Comparison of ENCODE assay signal across 28 mouse cellular contexts in genomic region chr14:31382276-31382675, GRCm38 (mm10). TPM values are rescaled to one million over a fixed set of nuclear protein-coding genes. Genes with fewer than 3 reads are reported as not detected.
DNase-seq lines count a peak whose midpoint lies in the region; ATAC-seq and TF ChIP-seq lines count a peak whose summit lies in the region.
"Had no signal": no experiment of that assay in that cellular context is flagged by ENCODE, and none has a peak within 500 bp of the region (broad histone marks: within the 10 kb centered on the region; RNA-seq: fewer than 3 reads in every experiment).

No protein-coding gene starts in this region.

- TF ChIP-seq EP300 in CH12.LX (IDR thresholded peaks at IDR 0.05; ENCODE audit: low read length): no peak

- no peak for TF ChIP-seq RAD21 in CH12.LX (IDR thresholded peaks at IDR 0.05; ENCODE audit: low read depth, low read length)

- H3K4me1 ChIP-seq in CH12.LX (ENCODE audit: control insufficient read depth in 1 of 2, insufficient read depth in 2 of 2): peaks cover 7 to 91% of the 10 kb centered on the region in 2 experiments; a peak in 3 of 4 replicates
- peaks cover 24% of the 10 kb centered on the region for H3K4me1 ChIP-seq in kidney, embryonic 16.5 days (ENCODE audit: insufficient read depth, low read length)
- H3K4me1 ChIP-seq in kidney, embryonic 14.5 days (ENCODE audit: control insufficient read depth, insufficient read depth, low read length): peaks cover 12% of the 10 kb centered on the region; the same call in 1 of the 2 replicates

- no peak overlapping the region for H3K27ac ChIP-seq in CH12.LX (ENCODE audit: insufficient read depth, low read depth)
- no peak overlapping the region for H3K27ac ChIP-seq in kidney, embryonic 16.5 days (ENCODE audit: low read length)
- H3K27ac ChIP-seq in kidney, embryonic 14.5 days (ENCODE audit: low read depth, low read length): no peak overlapping the region
- H3K27ac ChIP-seq: embryonic facial prominence, embryonic 10.5 days; embryonic facial prominence, embryonic 15.5 days; forebrain, embryonic 13.5 days; heart, adult 2 months; hindbrain, embryonic 12.5 days; liver, embryonic 15.5 days; lung, embryonic 15.5 days; midbrain, embryonic 10.5 days; midbrain, embryonic 15.5 days; neural tube, embryonic 15.5 days; stomach, embryonic 15.5 days had no signal

- no peak overlapping the region for H3K4me2 ChIP-seq in CH12.LX (ENCODE audit: insufficient read depth, low read depth, poor library complexity, severe bottlenecking)
- no peak overlapping the region for H3K4me2 ChIP-seq in kidney, embryonic 16.5 days (replicated peaks; ENCODE audit: low read depth, low read length)
- no peak overlapping the region for H3K4me2 ChIP-seq in kidney, embryonic 14.5 days (replicated peaks; ENCODE audit: low read depth, low read length)
- H3K4me2 ChIP-seq: embryonic facial prominence, embryonic 15.5 days; forebrain, embryonic 13.5 days; hindbrain, embryonic 12.5 days; liver, embryonic 15.5 days; lung, embryonic 15.5 days; midbrain, embryonic 15.5 days; neural tube, embryonic 15.5 days; stomach, embryonic 15.5 days had no signal

- no peaks in the 10 kb centered on the region for H3K9me3 ChIP-seq in CH12.LX (replicated peaks; ENCODE audit: low read length)
- H3K9me3 ChIP-seq in kidney, embryonic 16.5 days (ENCODE audit: low read length): no peaks in the 10 kb centered on the region
- H3K9me3 ChIP-seq in kidney, embryonic 14.5 days (ENCODE audit: control insufficient read depth, low read length): no peaks in the 10 kb centered on the region
- H3K9me3 ChIP-seq: embryonic facial prominence, embryonic 10.5 days; embryonic facial prominence, embryonic 15.5 days; forebrain, embryonic 13.5 days; hindbrain, embryonic 12.5 days; liver, embryonic 15.5 days; lung, embryonic 15.5 days; midbrain, embryonic 10.5 days; midbrain, embryonic 15.5 days; neural tube, embryonic 15.5 days; stomach, embryonic 15.5 days had no signal

- peak; percentile 60 to 67 for DNase-seq in cerebellum, adult 18-20 months
- no peak for DNase-seq in cerebellum, postnatal 4 days (ENCODE audit: low spot score in 2 of 2)
- peak; percentile 11 for DNase-seq in heart, postnatal 4 days
- no peak for DNase-seq in heart, postnatal 10 days
- no peak for DNase-seq in CH12.LX (ENCODE audit: extremely low read depth)
- DNase-seq in cerebellum, adult 9-11 months: peak; percentile 73
- DNase-seq: adrenal gland, adult 8-10 months; gastrocnemius, postnatal 25 days; kidney, adult 8-10 months; kidney, postnatal 14 days; liver; retina, postnatal 1 day; right cerebral cortex, postnatal 14 days had no signal

- no peak for TF ChIP-seq CTCF in CH12.LX (conservative IDR thresholded peaks at IDR 0.05 in 1 of 2, IDR thresholded peaks at IDR 0.05 in 1 of 2; ENCODE audit: low read depth in 2 of 2, low read length in 2 of 2)

- no peak overlapping the region for H3K4me3 ChIP-seq in CH12.LX (replicated peaks in 1 of 3; ENCODE audit: low read depth in 2 of 3, low read length in 2 of 3, poor library complexity in 1 of 3)
- no peak overlapping the region for H3K4me3 ChIP-seq in kidney, embryonic 16.5 days (ENCODE audit: low read length)
- H3K4me3 ChIP-seq in kidney, embryonic 14.5 days (ENCODE audit: low read length): no peak overlapping the region
- H3K4me3 ChIP-seq: embryonic facial prominence, embryonic 10.5 days; embryonic facial prominence, embryonic 15.5 days; forebrain, embryonic 13.5 days; heart, adult 2 months; hindbrain, embryonic 12.5 days; liver, embryonic 15.5 days; lung, embryonic 15.5 days; midbrain, embryonic 10.5 days; midbrain, embryonic 15.5 days; neural tube, embryonic 15.5 days; stomach, embryonic 15.5 days had no signal

- H3K27me3 ChIP-seq in CH12.LX (replicated peaks): no peaks in the 10 kb centered on the region
- no peaks in the 10 kb centered on the region for H3K27me3 ChIP-seq in kidney, embryonic 16.5 days (ENCODE audit: insufficient read depth, low read length)
- H3K27me3 ChIP-seq in kidney, embryonic 14.5 days (ENCODE audit: control insufficient read depth, insufficient read depth, low read length): no peaks in the 10 kb centered on the region
- H3K27me3 ChIP-seq: embryonic facial prominence, embryonic 15.5 days; forebrain, embryonic 13.5 days; hindbrain, embryonic 12.5 days; liver, embryonic 15.5 days; lung, embryonic 15.5 days; midbrain, embryonic 15.5 days; neural tube, embryonic 15.5 days; stomach, embryonic 15.5 days had no signal

- 83% methylated on average over 8 of the region's 8 CpGs for WGBS in kidney, embryonic 16.5 days
- 93% methylated on average over 8 of the region's 8 CpGs for WGBS in kidney, embryonic 14.5 days

- dilution Hi-C loops in CH12.LX (cut with MboI; ENCODE audit: extremely low pct_ligation_motif_present, extremely low pct_unique_long_range_greater_than_20kb, low sequenced_read_pairs): no loop called here

- peaks cover 14% of the 10 kb centered on the region for H3K79me2 ChIP-seq in CH12.LX (replicated peaks; ENCODE audit: control insufficient read depth, extremely low read depth, insufficient read depth, poor library complexity, severe bottlenecking)

- H3K36me3 ChIP-seq in CH12.LX (replicated peaks in 1 of 2; ENCODE audit: control insufficient read depth in 1 of 2, insufficient read depth in 1 of 2, low read length in 1 of 2): peaks cover 68 to 94% of the 10 kb centered on the region in 2 experiments
- H3K36me3 ChIP-seq in kidney, embryonic 16.5 days (ENCODE audit: insufficient read depth, low read length): peaks cover 12% of the 10 kb centered on the region
- peaks cover 19% of the 10 kb centered on the region for H3K36me3 ChIP-seq in kidney, embryonic 14.5 days (ENCODE audit: control insufficient read depth, insufficient read depth, low read length)

- intact Hi-C loops in heart, postnatal 10 days (cut with DNase I): no loop called here

- no peak overlapping the region for H3K9ac ChIP-seq in CH12.LX (ENCODE audit: insufficient read depth, low read depth)
- H3K9ac ChIP-seq in kidney, embryonic 16.5 days (replicated peaks; ENCODE audit: low read length): no peak overlapping the region
- H3K9ac ChIP-seq in kidney, embryonic 14.5 days (ENCODE audit: low read depth, low read length): no peak overlapping the region
- H3K9ac ChIP-seq: embryonic facial prominence, embryonic 15.5 days; forebrain, embryonic 13.5 days; hindbrain, embryonic 12.5 days; liver, embryonic 15.5 days; lung, embryonic 15.5 days; midbrain, embryonic 15.5 days; neural tube, embryonic 15.5 days; stomach, embryonic 15.5 days had no signal

- in situ Hi-C loops in CH12.LX (cut with MboI; ENCODE audit: low pct_ligation_motif_present, low pct_unique_long_range_greater_than_20kb, low sequenced_read_pairs): no loop called here

- ATAC-seq in kidney, embryonic 16.5 days (ENCODE audit: low FRiP score, low TSS enrichment): no peak
- ATAC-seq in kidney, embryonic 14.5 days (ENCODE audit: low FRiP score, low TSS enrichment): no peak
- ATAC-seq: CD4-positive, CD25-positive, alpha-beta regulatory T cell, adult 4 months; forebrain, embryonic 13.5 days; intestine, embryonic 16.5 days; midbrain, embryonic 15.5 days had no signal

- 0 out of 2 replicates have a peak, but pooled peaks have one; percentile 21 for TF ChIP-seq POLR2A in CH12.LX (IDR thresholded peaks at IDR 0.05; ENCODE audit: low read depth, low read length)

TF ChIP-seq in CH12.LX, 34 proteins besides CTCF, POLR2A, EP300 and RAD21 (continues in another document):
- TF ChIP-seq SIN3A (IDR thresholded peaks at IDR 0.05; ENCODE audit: low read length) (no peak), PAX5 (IDR thresholded peaks at IDR 0.05; ENCODE audit: low read length) (no peak), MYC (IDR thresholded peaks at IDR 0.05; ENCODE audit: low read depth, low read length) (no peak), RCOR1 (conservative IDR thresholded peaks at IDR 0.05; ENCODE audit: low read depth, low read length) (no peak), ETS1 (conservative IDR thresholded peaks at IDR 0.05; ENCODE audit: low read depth, low read length) (no peak), TCF12 (IDR thresholded peaks at IDR 0.05; ENCODE audit: low read depth, low read length) (no peak), USF2 (conservative IDR thresholded peaks at IDR 0.05; ENCODE audit: low read depth, low read length) (no peak), MAFK (IDR thresholded peaks at IDR 0.05; ENCODE audit: insufficient replicate concordance, low read length) (no peak), POLR2AphosphoS2 (IDR thresholded peaks at IDR 0.05; ENCODE audit: low read depth, low read length) (no peak), MAX (IDR thresholded peaks at IDR 0.05; ENCODE audit: low read length) (no peak), USF1 (IDR thresholded peaks at IDR 0.05; ENCODE audit: low read depth, low read length) (no peak), MXI1 (IDR thresholded peaks at IDR 0.05; ENCODE audit: low read depth, low read length) (no peak), JUND (conservative IDR thresholded peaks at IDR 0.05; ENCODE audit: low read depth, low read length) (no peak), SMC3 (IDR thresholded peaks at IDR 0.05; ENCODE audit: low read depth, low read length) (no peak), JUN (IDR thresholded peaks at IDR 0.05; ENCODE audit: insufficient read depth, low read depth, low read length) (no peak)

RNA-seq across cellular contexts. Expression of gene Capn7, which starts 45.8 kb away (rescaled TPM):
- total RNA-seq in heart, postnatal 4 days (2021): 10 to 100 TPM; 36.1 to 36.7 TPM
- total RNA-seq in heart, postnatal 10 days (2021): 10 to 100 TPM; 29.8 to 37.9 TPM
- total RNA-seq in CH12.LX (2012; rRNA removed) (27.9 and 31.4 TPM in 2 replicates), CH12.LX (2014; rRNA removed) (45.0 and 53.7 TPM in 2 replicates)
- 33.3 and 34.8 TPM in 2 replicates for polyA plus RNA-seq in CH12.LX (2012; ENCODE audit: insufficient read length, low read depth)
- polyA plus RNA-seq in kidney, embryonic 16.5 days (2015; fragmentation: Nextera tagmentation; extraction: Ambion mirVana): 45.0 and 48.8 TPM in 2 replicates
- polyA plus RNA-seq in kidney, embryonic 14.5 days (2014; fragmentation: Nextera tagmentation; extraction: Ambion mirVana): 27.4 and 49.8 TPM in 2 replicates

RNA-seq across cellular contexts. Expression of gene Sh3bp5, which starts 53.6 kb away (rescaled TPM):
- total RNA-seq in heart, postnatal 4 days (2021): 10 to 100 TPM; 78.7 to 80.1 TPM
- total RNA-seq in heart, postnatal 10 days (2021): 10 to 100 TPM; 59.7 to 65.1 TPM
- total RNA-seq in CH12.LX (2012; rRNA removed): 50.2 and 64.6 TPM in 2 replicates
- total RNA-seq in CH12.LX (2014; rRNA removed): 53.0 and 57.4 TPM in 2 replicates
- polyA plus RNA-seq in CH12.LX (2012; ENCODE audit: insufficient read length, low read depth): 158 and 164 TPM in 2 replicates
- 34.1 and 39.0 TPM in 2 replicates for polyA plus RNA-seq in kidney, embryonic 16.5 days (2015; fragmentation: Nextera tagmentation; extraction: Ambion mirVana)
- 6.7 and 14.3 TPM in 2 replicates for polyA plus RNA-seq in kidney, embryonic 14.5 days (2014; fragmentation: Nextera tagmentation; extraction: Ambion mirVana)

RNA-seq across cellular contexts. Expression of gene Dnah1, which starts 58.6 kb away (rescaled TPM):
- total RNA-seq in heart, postnatal 4 days (2021): under 1 TPM; 0.21 to 0.29 TPM
- under 1 TPM; 0.17 to 0.22 TPM for total RNA-seq in heart, postnatal 10 days (2021)
- 0.04 and 0.08 TPM in 2 replicates for total RNA-seq in CH12.LX (2012; rRNA removed)
- 0.04 TPM in 2 replicates for total RNA-seq in CH12.LX (2014; rRNA removed)
- 0.06 and 0.08 TPM in 2 replicates for polyA plus RNA-seq in CH12.LX (2012; ENCODE audit: insufficient read length, low read depth)
- 7.4 and 7.7 TPM in 2 replicates for polyA plus RNA-seq in kidney, embryonic 16.5 days (2015; fragmentation: Nextera tagmentation; extraction: Ambion mirVana)
- polyA plus RNA-seq in kidney, embryonic 14.5 days (2014; fragmentation: Nextera tagmentation; extraction: Ambion mirVana): 5.5 and 9.0 TPM in 2 replicates

Comparison
In these comparisons a context has a peak if more than half of its experiments do, and no peak if none do; other contexts are left out.
1. DNase-seq: peak in cerebellum, adult 18-20 months (2 of 2), heart, postnatal 4 days (single experiment) and cerebellum, adult 9-11 months (single experiment); none in cerebellum, postnatal 4 days (0 of 2), heart, postnatal 10 days (0 of 2) and CH12.LX (single experiment).